Mouse (Mus musculus): ENCODE results near the gene Arrdc2.

- no peak for TF ChIP-seq CTCF (conservative IDR thresholded peaks at IDR 0.05; ENCODE audit: insufficient read depth, insufficient read length, low read depth, low read length)
- TF ChIP-seq POLR2A (IDR thresholded peaks at IDR 0.05; ENCODE audit: low read depth, low read length) = no peak
Measured at GRCm38 (mm10) chr8:70820101-70820935, 19.2 kb downstream of the Arrdc2 start.
